Mouse (Mus musculus) thymus, postnatal 0 days (tissue): Measurements from ENCODE around the gene Muc4. TPM values are rescaled to one million over a fixed set of nuclear protein-coding genes. Genes with fewer than 3 reads are reported as not detected.

Source experiments
- polyA plus RNA-seq: library from polyadenylated mRNA; unstranded; fragments of >200 nt; fragmentation: Nextera tagmentation; extraction: Ambion mirVana; gene quantifications from 2 replicates; pipeline ENCODE4 v1.2.1, GENCODE M21; 2015

The Muc4 gene
- polyA plus RNA-seq, 1 experiment from 2014 or later = 0.56 TPM

Other genes starting within 250 kb of the Muc4 start
- gene Slc51a, start 248.0 kb upstream of the Muc4 start, polyA plus RNA-seq = 0.90 and 0.91 TPM in 2 replicates
- not detected in 2 replicates for gene Zdhhc19, start 239.6 kb upstream of the Muc4 start, polyA plus RNA-seq
- 40.0 and 43.4 TPM in 2 replicates for gene Tfrc, start 127.0 kb upstream of the Muc4 start, polyA plus RNA-seq
- 20.1 and 23.5 TPM in 2 replicates for gene Tnk2, start 92.0 kb upstream of the Muc4 start, polyA plus RNA-seq
- gene Muc20, start 61.5 kb downstream of the Muc4 start, polyA plus RNA-seq = 0.10 and 0.13 TPM in 2 replicates
- gene Smbd1, start 74.6 kb downstream of the Muc4 start, polyA plus RNA-seq = 0.29 TPM in 1 of 2 replicates, not detected in the other
- gene Fyttd1, start 141.6 kb downstream of the Muc4 start, polyA plus RNA-seq = 82.7 and 84.2 TPM in 2 replicates
- gene Rubcn, start 141.9 kb downstream of the Muc4 start, polyA plus RNA-seq = 9.9 and 10.0 TPM in 2 replicates
- 18.3 and 21.5 TPM in 2 replicates for gene Lrch3, start 178.2 kb downstream of the Muc4 start, polyA plus RNA-seq